ENCODE assay signal across 8 mouse cellular contexts in genomic region chr5:110808821-110809666, GRCm38 (mm10). TPM values are rescaled to one million over a fixed set of nuclear protein-coding genes. Genes with fewer than 3 reads are reported as not detected.
A peak's percentile ranks its signal among the peaks of the same experiment; 100 is the strongest.
DNase-seq lines count a peak whose midpoint lies in the region; ATAC-seq lines count a peak whose summit lies in the region.

No protein-coding gene starts in this region.

- no peaks in the 10 kb centered on the region for H3K9me3 ChIP-seq in embryonic facial prominence, embryonic 10.5 days
- H3K9me3 ChIP-seq in limb, embryonic 10.5 days (replicated peaks) = no peaks in the 10 kb centered on the region
- no peaks in the 10 kb centered on the region for H3K9me3 ChIP-seq in midbrain, embryonic 15.5 days

- H3K27ac ChIP-seq in embryonic facial prominence, embryonic 10.5 days (replicated peaks) = peak overlapping the region; percentile 96
- peak overlapping the region; percentile 96 for H3K27ac ChIP-seq in limb, embryonic 10.5 days
- peak overlapping the region; percentile 85 for H3K27ac ChIP-seq in midbrain, embryonic 15.5 days

- H3K4me1 ChIP-seq in embryonic facial prominence, embryonic 10.5 days = peaks cover 31% of the 10 kb centered on the region
- peaks cover 35% of the 10 kb centered on the region for H3K4me1 ChIP-seq in limb, embryonic 10.5 days
- peaks cover 52% of the 10 kb centered on the region for H3K4me1 ChIP-seq in midbrain, embryonic 15.5 days

- peak overlapping the region; percentile 96 for H3K4me3 ChIP-seq in embryonic facial prominence, embryonic 10.5 days
- H3K4me3 ChIP-seq in limb, embryonic 10.5 days = peak overlapping the region; percentile 98
- peak overlapping the region; percentile 85 for H3K4me3 ChIP-seq in midbrain, embryonic 15.5 days

- peak overlapping the region; percentile 92 for H3K4me2 ChIP-seq in midbrain, embryonic 15.5 days

- H3K9ac ChIP-seq in midbrain, embryonic 15.5 days = peak overlapping the region; percentile 87

- peaks cover 38% of the 10 kb centered on the region for H3K36me3 ChIP-seq in embryonic facial prominence, embryonic 10.5 days (replicated peaks)
- peaks cover 40% of the 10 kb centered on the region for H3K36me3 ChIP-seq in limb, embryonic 10.5 days
- 0 out of 2 replicates have a peak, but pooled peaks cover 4% of the 10 kb centered on the region for H3K36me3 ChIP-seq in midbrain, embryonic 15.5 days (replicated peaks)

- peak; percentile 49 for DNase-seq in adrenal gland, postnatal 10 days
- DNase-seq in adrenal gland, postnatal 4 days (ENCODE audit: low spot score in 2 of 2) = no peak
- DNase-seq in MEL-GATA-1-ER (ENCODE audit: extremely low read depth, low read depth) = peak; percentile 8
- DNase-seq in embryonic facial prominence, embryonic 10.5 days (ENCODE audit: low spot score) = peak; percentile 29
- DNase-seq in heart, postnatal 14 days = peak; percentile 27 to 50
- DNase-seq in limb, embryonic 10.5 days (ENCODE audit: low spot score) = peak; percentile 67
- peak; percentile 33 for DNase-seq in thymus, postnatal 4 days

- 1% methylated on average over 27 of the region's 27 CpGs for WGBS in embryonic facial prominence, embryonic 10.5 days
- WGBS in limb, embryonic 10.5 days = 3% methylated on average over 27 of the region's 27 CpGs
- WGBS in midbrain, embryonic 15.5 days = under 1% methylated on average over 27 of the region's 27 CpGs

- H3K27me3 ChIP-seq in embryonic facial prominence, embryonic 10.5 days (replicated peaks; ENCODE audit: low read depth, poor library complexity, severe bottlenecking) = no peaks in the 10 kb centered on the region
- H3K27me3 ChIP-seq in limb, embryonic 10.5 days (ENCODE audit: low read depth, poor library complexity, severe bottlenecking) = no peaks in the 10 kb centered on the region
- H3K27me3 ChIP-seq in midbrain, embryonic 15.5 days (replicated peaks) = no peaks in the 10 kb centered on the region

- intact Hi-C loops in heart, postnatal 14 days (cut with DNase I) = loop anchor here (2.0 kb wide), 1 partner anchor 28 kb away; the partner anchor contains the start of gene Pus1

- peak; percentile 1; the same call in 1 of the 2 replicates for ATAC-seq in midbrain, embryonic 15.5 days (replicated peaks)

RNA-seq across cellular contexts. Expression of gene Ulk1, which starts 0.9 kb away (rescaled TPM):
- total RNA-seq in adrenal gland, postnatal 10 days (2021) = 10 to 100 TPM; 49.8 to 50.4 TPM
- total RNA-seq in adrenal gland, postnatal 4 days (2021) = 10 to 100 TPM; 59.5 to 64.8 TPM
- 25.6 and 27.4 TPM in 2 replicates for polyA plus RNA-seq in embryonic facial prominence, embryonic 10.5 days (2016; fragmentation: Nextera tagmentation; extraction: Ambion mirVana)
- 10 to 100 TPM; 76.1 to 76.9 TPM for total RNA-seq in heart, postnatal 14 days (2021)
- 27.5 and 32.2 TPM in 2 replicates for polyA plus RNA-seq in limb, embryonic 10.5 days (2016; fragmentation: Nextera tagmentation; extraction: Ambion mirVana)
- 37.1 and 39.1 TPM in 2 replicates for polyA plus RNA-seq in midbrain, embryonic 15.5 days (2015; fragmentation: Nextera tagmentation; extraction: Ambion mirVana)

RNA-seq across cellular contexts. Expression of gene Pus1, which starts 28.6 kb away (rescaled TPM):
- 10 to 100 TPM; 34.6 to 36.9 TPM for total RNA-seq in adrenal gland, postnatal 10 days (2021)
- 10 to 100 TPM; 40.2 to 47.2 TPM for total RNA-seq in adrenal gland, postnatal 4 days (2021)
- polyA plus RNA-seq in embryonic facial prominence, embryonic 10.5 days (2016; fragmentation: Nextera tagmentation; extraction: Ambion mirVana) = 42.2 and 46.0 TPM in 2 replicates
- 10 to 100 TPM; 15.3 to 15.4 TPM for total RNA-seq in heart, postnatal 14 days (2021)
- polyA plus RNA-seq in limb, embryonic 10.5 days (2016; fragmentation: Nextera tagmentation; extraction: Ambion mirVana) = 44.2 and 58.7 TPM in 2 replicates
- polyA plus RNA-seq in midbrain, embryonic 15.5 days (2015; fragmentation: Nextera tagmentation; extraction: Ambion mirVana) = 23.0 and 23.1 TPM in 2 replicates

RNA-seq across cellular contexts. Expression of gene Hscb, which starts 30.5 kb away (rescaled TPM):
- 10 to 100 TPM; 21.2 to 27.7 TPM for total RNA-seq in adrenal gland, postnatal 10 days (2021)
- 10 to 100 TPM; 24.3 to 25.3 TPM for total RNA-seq in adrenal gland, postnatal 4 days (2021)
- 27.2 and 32.3 TPM in 2 replicates for polyA plus RNA-seq in embryonic facial prominence, embryonic 10.5 days (2016; fragmentation: Nextera tagmentation; extraction: Ambion mirVana)
- 10 to 100 TPM; 16.4 to 20.7 TPM for total RNA-seq in heart, postnatal 14 days (2021)
- polyA plus RNA-seq in limb, embryonic 10.5 days (2016; fragmentation: Nextera tagmentation; extraction: Ambion mirVana) = 27.3 and 33.6 TPM in 2 replicates
- polyA plus RNA-seq in midbrain, embryonic 15.5 days (2015; fragmentation: Nextera tagmentation; extraction: Ambion mirVana) = 6.0 and 8.6 TPM in 2 replicates

RNA-seq across cellular contexts. Expression of gene Chek2, which starts 30.7 kb away (rescaled TPM):
- 1 to 10 TPM; 6.8 to 7.8 TPM for total RNA-seq in adrenal gland, postnatal 10 days (2021)
- 10 to 100 TPM in 1 of 2 experiments, 1 to 10 TPM in 1; 8.2 to 13.3 TPM for total RNA-seq in adrenal gland, postnatal 4 days (2021)
- polyA plus RNA-seq in embryonic facial prominence, embryonic 10.5 days (2016; fragmentation: Nextera tagmentation; extraction: Ambion mirVana) = 40.4 and 44.0 TPM in 2 replicates
- 1 to 10 TPM; 4.0 to 5.2 TPM for total RNA-seq in heart, postnatal 14 days (2021)
- polyA plus RNA-seq in limb, embryonic 10.5 days (2016; fragmentation: Nextera tagmentation; extraction: Ambion mirVana) = 40.8 and 45.1 TPM in 2 replicates
- 5.0 and 6.7 TPM in 2 replicates for polyA plus RNA-seq in midbrain, embryonic 15.5 days (2015; fragmentation: Nextera tagmentation; extraction: Ambion mirVana)

RNA-seq across cellular contexts. Expression of gene Ep400, which starts 38.5 kb away (rescaled TPM):
- 10 to 100 TPM; 64.7 to 76.0 TPM for total RNA-seq in adrenal gland, postnatal 10 days (2021)
- 100 to 1,000 TPM in 1 of 2 experiments, 10 to 100 TPM in 1; 93.2 to 114 TPM for total RNA-seq in adrenal gland, postnatal 4 days (2021)
- 57.1 and 67.5 TPM in 2 replicates for polyA plus RNA-seq in embryonic facial prominence, embryonic 10.5 days (2016; fragmentation: Nextera tagmentation; extraction: Ambion mirVana)
- 10 to 100 TPM; 46.6 TPM for total RNA-seq in heart, postnatal 14 days (2021)
- polyA plus RNA-seq in limb, embryonic 10.5 days (2016; fragmentation: Nextera tagmentation; extraction: Ambion mirVana) = 60.8 and 64.0 TPM in 2 replicates
- polyA plus RNA-seq in midbrain, embryonic 15.5 days (2015; fragmentation: Nextera tagmentation; extraction: Ambion mirVana) = 60.1 and 64.6 TPM in 2 replicates

Comparison
In these comparisons a context has a peak if more than half of its experiments do, and no peak if none do; other contexts are left out.
1. DNase-seq: peak in adrenal gland, postnatal 10 days (single experiment), MEL-GATA-1-ER (single experiment), embryonic facial prominence, embryonic 10.5 days (single experiment), heart, postnatal 14 days (2 of 2), limb, embryonic 10.5 days (single experiment) and thymus, postnatal 4 days (single experiment); none in adrenal gland, postnatal 4 days (0 of 2).
2. Peak in every context shown above with its lines, with median percentiles within 50 percentile points of each other: H3K27ac ChIP-seq and H3K4me3 ChIP-seq.